Mouse (Mus musculus): ENCODE data around the gene Bicdl1.

DNA sequence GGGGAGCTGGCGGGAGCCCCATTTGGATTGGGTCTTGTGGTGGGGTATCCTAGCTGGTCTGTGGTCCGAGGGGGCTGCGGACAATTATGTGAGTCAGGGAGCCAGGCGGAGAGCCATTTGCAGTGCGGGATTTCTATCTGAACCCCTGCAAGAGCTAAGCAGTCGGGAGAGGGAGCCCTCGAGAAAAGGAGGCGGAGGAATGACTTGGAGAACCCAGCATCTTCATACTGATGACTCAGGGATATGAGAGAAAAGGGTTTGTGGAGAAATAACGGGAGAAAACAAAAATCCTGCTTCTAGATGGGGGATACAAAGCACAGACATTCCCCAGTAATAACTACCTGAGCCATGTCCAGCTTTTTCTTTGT is 1.4 kb upstream of the Bicdl1 start:
- TF ChIP-seq EP300 (IDR thresholded peaks at IDR 0.05; ENCODE audit: low read depth) (no peak), CTCF (IDR thresholded peaks at IDR 0.05; ENCODE audit: low read depth) (no peak; the same call in 1 of the 2 replicates)

Measured in heart, postnatal 0 days (tissue).